Mouse (Mus musculus) kidney, postnatal 0 days (tissue): ENCODE data around the gene Tbkbp1. TPM values are rescaled to one million over a fixed set of nuclear protein-coding genes. Genes with fewer than 3 reads are reported as not detected.
"Not testable (repeated sequence)": the region's sequence is repeated elsewhere in the genome, so short reads cannot be mapped to it uniquely, and the experiment has no call there.

Experiments
- ATAC-seq: fragments of 200-750 bp; cut with Nextera tagmentation; replicated peaks from 2 replicates; pipeline ENCODE4 v1.8.0; 2017; ENCODE audit warnings: low read depth, moderate number of reproducible peaks, moderate TSS enrichment, moderate library complexity; ENCODE audit not compliant: low FRiP score
- DNase-seq: peaks from one replicate; pipeline ENCODE4 v3.0.0-alpha.2; 2016; ENCODE audit warnings: low spot score
- H3K27ac ChIP-seq: fragments of 300-500 bp; sonication (generic); 2 replicates; pipeline ENCODE4 v1.5.1; 2014; ENCODE audit warnings: mild to moderate bottlenecking
- H3K27me3 ChIP-seq: fragments of 300-500 bp; sonication (generic); 2 replicates; pipeline ENCODE4 v1.6.1; 2014; ENCODE audit warnings: low read length, mixed read lengths; ENCODE audit not compliant: insufficient read depth
- H3K36me3 ChIP-seq: fragments of 300-500 bp; sonication (generic); 2 replicates; pipeline ENCODE4 v1.6.1; 2014; ENCODE audit warnings: low read length, mixed read lengths; ENCODE audit not compliant: insufficient read depth
- H3K4me1 ChIP-seq: fragments of 300-500 bp; sonication (generic); replicated peaks from 2 replicates; pipeline ENCODE4 v1.6.1; 2014; ENCODE audit warnings: antibody characterized with exemption, low read length, mixed read lengths; ENCODE audit not compliant: insufficient read depth
- H3K4me2 ChIP-seq: fragments of 300-500 bp; sonication (generic); 2 replicates; pipeline ENCODE4 v1.6.1; 2014; ENCODE audit warnings: mild to moderate bottlenecking, low read length, moderate library complexity, mixed read lengths
- H3K4me3 ChIP-seq: fragments of 300-500 bp; sonication (generic); replicated peaks from 2 replicates; pipeline ENCODE4 v1.5.1; 2014; ENCODE audit warnings: low read depth, low read length
- H3K9ac ChIP-seq: fragments of 300-500 bp; sonication (generic); 2 replicates; pipeline ENCODE4 v1.6.1; 2014; ENCODE audit warnings: low read depth, low read length
- H3K9me3 ChIP-seq: fragments of 300-500 bp; sonication (generic); replicated peaks from 2 replicates; pipeline ENCODE4 v1.6.1; 2016; ENCODE audit warnings: low read length, inconsistent platforms, mixed read lengths
- CTCF ChIP-seq: IDR thresholded peaks from 2 replicates; pipeline ENCODE4 v1.5.1; 2016; ENCODE audit warnings: antibody characterized with exemption, low read depth, mild to moderate bottlenecking, moderate library complexity
- WGBS: fragments of 180-500 bp; shearing (Covaris S2); extraction: QIAGEN DNeasy Blood & Tissue Kit; methylation state at CpG from one replicate; pipeline ENCODE4 v1.1.7; 2014; 5-methylcytosine and 5-hydroxymethylcytosine counted together
- polyA plus RNA-seq: library from polyadenylated mRNA; unstranded; fragments of >200 nt; fragmentation: Nextera tagmentation; extraction: Ambion mirVana; gene quantifications from 2 replicates; pipeline ENCODE4 v1.2.1, GENCODE M21; 2015

Gene Tbkbp1
- polyA plus RNA-seq, 1 experiment from 2014 or later = 5.5 TPM

GRCm38 (mm10) chr11:97190992-97191391 lies 39.7 kb upstream of the Tbkbp1 start:
- H3K27me3 ChIP-seq = no peaks in the 10 kb centered on the region
- H3K9ac ChIP-seq = no peak overlapping the region
- TF ChIP-seq CTCF = no peak
- DNase-seq = no peak
- H3K27ac ChIP-seq = no peak overlapping the region
- no peak overlapping the region for H3K4me3 ChIP-seq
- ATAC-seq = no peak
- 0 out of 2 replicates have a peak, but pooled peaks cover 2% of the 10 kb centered on the region for H3K4me1 ChIP-seq
- no peaks in the 10 kb centered on the region for H3K36me3 ChIP-seq
- H3K9me3 ChIP-seq = no peaks in the 10 kb centered on the region
- 87% methylated on average over 6 of the region's 6 CpGs for WGBS
- H3K4me2 ChIP-seq = no peak overlapping the region

GRCm38 (mm10) chr11:97189645-97190044 lies 38.4 kb upstream of the Tbkbp1 start:
- ATAC-seq, H3K27me3 ChIP-seq, H3K4me3 ChIP-seq, H3K27ac ChIP-seq, H3K9me3 ChIP-seq, DNase-seq, H3K4me1 ChIP-seq, H3K4me2 ChIP-seq, H3K36me3 ChIP-seq, H3K9ac ChIP-seq: not testable (repeated sequence)
- WGBS = 88% methylated on average over 6 of the region's 6 CpGs
- TF ChIP-seq CTCF = 0 out of 2 replicates have a peak, but pooled peaks have one; percentile 20

GRCm38 (mm10) chr11:97189231-97189630 lies 37.9 kb upstream of the Tbkbp1 start:
- Histone ChIP-seq H3K9ac (no peak overlapping the region), H3K27ac (0 out of 2 replicates have a peak overlapping the region, but pooled peaks have one; percentile 78), H3K4me2 (peak overlapping the region; percentile 69), H3K9me3 (no peaks in the 10 kb centered on the region), H3K4me3 (no peak overlapping the region), H3K27me3 (no peaks in the 10 kb centered on the region), H3K36me3 (peaks cover 13% of the 10 kb centered on the region), H3K4me1 (0 out of 2 replicates have a peak, but pooled peaks cover 2% of the 10 kb centered on the region)
- DNase-seq (no peak), ATAC-seq (no peak)
- TF ChIP-seq CTCF = no peak
- 36% methylated on average over 3 of the region's 3 CpGs for WGBS

DNA sequence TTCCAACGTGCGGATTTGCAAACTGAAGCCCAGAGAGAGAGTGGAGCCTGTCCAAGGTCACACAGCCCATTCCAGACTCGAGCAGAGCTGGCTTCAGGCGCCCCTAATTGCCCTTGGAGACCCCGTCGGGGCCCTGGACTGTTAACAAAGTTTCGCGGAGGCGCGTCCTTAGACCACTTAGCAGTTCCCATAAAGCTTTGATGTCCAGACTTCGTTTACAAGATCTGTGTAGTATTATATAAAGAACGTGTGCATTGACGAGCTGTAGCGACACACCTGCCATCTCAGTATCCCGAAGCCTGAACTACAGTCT lies 37.3 kb upstream of the Tbkbp1 start:
- H3K9ac ChIP-seq = peak overlapping the region; percentile 57
- 0 out of 2 replicates have a peak, but pooled peaks cover 2% of the 10 kb centered on the region for H3K4me1 ChIP-seq
- H3K4me3 ChIP-seq = peak overlapping the region; percentile 39
- no peaks in the 10 kb centered on the region for H3K27me3 ChIP-seq
- under 1% methylated on average over 15 of the region's 15 CpGs for WGBS
- ATAC-seq = no peak
- no peak for DNase-seq
- peak overlapping the region; percentile 69 for H3K4me2 ChIP-seq
- no peaks in the 10 kb centered on the region for H3K9me3 ChIP-seq
- no peak for TF ChIP-seq CTCF
- H3K27ac ChIP-seq = peak overlapping the region; percentile 78
- H3K36me3 ChIP-seq = peaks cover 19% of the 10 kb centered on the region

GRCm38 (mm10) chr11:97187764-97188642 lies 36.7 kb upstream of the Tbkbp1 start, which contains the start of gene Kpnb1:
TSS of gene Kpnb1 (minus strand) at chr11:97187881.
- Histone ChIP-seq H3K27me3 (no peaks in the 10 kb centered on the region), H3K4me1 (0 out of 2 replicates have a peak, but pooled peaks cover 2% of the 10 kb centered on the region), H3K27ac (peak within 1 kb of the TSS; percentile 96), H3K9me3 (no peaks in the 10 kb centered on the region), H3K9ac (peak within 1 kb of the TSS; percentile 86), H3K4me3 (peak within 1 kb of the TSS; percentile 92), H3K36me3 (peaks cover 25% of the 10 kb centered on the region), H3K4me2 (peak within 1 kb of the TSS; percentile 69)
- no peak for TF ChIP-seq CTCF
- DNase-seq (peak; percentile 99), ATAC-seq (peak; percentile 97)
- under 1% methylated on average over 89 of the region's 101 CpGs for WGBS

- Histone ChIP-seq H3K9ac (peak overlapping the region; percentile 86), H3K27me3 (no peaks in the 10 kb centered on the region), H3K36me3 (peaks cover 29% of the 10 kb centered on the region), H3K4me1 (0 out of 2 replicates have a peak, but pooled peaks cover 2% of the 10 kb centered on the region), H3K27ac (peak overlapping the region; percentile 96), H3K9me3 (no peaks in the 10 kb centered on the region), H3K4me2 (peak overlapping the region; percentile 66), H3K4me3 (peak overlapping the region; percentile 92)
- ATAC-seq (peak; percentile 74), DNase-seq (peak; percentile 98)
- peak; percentile 31 for TF ChIP-seq CTCF
- 0% methylated on average over 56 of the region's 74 CpGs for WGBS
Measured at GRCm38 (mm10) chr11:97186947-97187763, 35.9 kb upstream of the Tbkbp1 start.
